Mouse (Mus musculus) erythroblast, embryonic 14.5 days (primary cell): Measurements from ENCODE around the gene Khk. TPM values are rescaled to one million over a fixed set of nuclear protein-coding genes. Genes with fewer than 3 reads are reported as not detected.
"Not testable (repeated sequence)": the region's sequence is repeated elsewhere in the genome, so short reads cannot be mapped to it uniquely, and the experiment has no call there.

Experiments used
- H3K27me3 ChIP-seq: 2 replicates; pipeline ENCODE4 v1.6.1; 2012; ENCODE audit warnings: inconsistent platforms; ENCODE audit not compliant: control insufficient read depth
- H3K36me3 ChIP-seq: 2 replicates; pipeline ENCODE4 v1.6.1; 2012; ENCODE audit warnings: mild to moderate bottlenecking, inconsistent platforms; ENCODE audit not compliant: control insufficient read depth
- H3K4me1 ChIP-seq: 2 replicates; pipeline ENCODE4 v1.6.1; 2012; ENCODE audit warnings: inconsistent platforms; ENCODE audit not compliant: control insufficient read depth
- H3K4me3 ChIP-seq: replicated peaks from 2 replicates; pipeline ENCODE3; 2012; ENCODE audit warnings: moderate library complexity, mild to moderate bottlenecking, inconsistent platforms
- H3K9me3 ChIP-seq: 2 replicates; pipeline ENCODE4 v1.6.1; 2012; ENCODE audit warnings: low read length, inconsistent platforms, mixed read lengths; ENCODE audit not compliant: control insufficient read depth
- GATA1 ChIP-seq: IDR thresholded peaks from 2 replicates; pipeline ENCODE4 v1.6.1; 2012; ENCODE audit warnings: low read length, inconsistent platforms, mixed read lengths
- TAL1 ChIP-seq: IDR thresholded peaks from 3 replicates; pipeline ENCODE4 v1.6.1; 2012; ENCODE audit warnings: low read length, inconsistent platforms, mixed read lengths
- polyA plus RNA-seq: library from polyadenylated mRNA; stranded (reverse); fragments of >175 nt; gene quantifications from 2 replicates; pipeline ENCODE4 v1.2.3, GENCODE M21; 2012

Khk gene
- 1.8 and 2.6 TPM in 2 replicates for polyA plus RNA-seq

DNA sequence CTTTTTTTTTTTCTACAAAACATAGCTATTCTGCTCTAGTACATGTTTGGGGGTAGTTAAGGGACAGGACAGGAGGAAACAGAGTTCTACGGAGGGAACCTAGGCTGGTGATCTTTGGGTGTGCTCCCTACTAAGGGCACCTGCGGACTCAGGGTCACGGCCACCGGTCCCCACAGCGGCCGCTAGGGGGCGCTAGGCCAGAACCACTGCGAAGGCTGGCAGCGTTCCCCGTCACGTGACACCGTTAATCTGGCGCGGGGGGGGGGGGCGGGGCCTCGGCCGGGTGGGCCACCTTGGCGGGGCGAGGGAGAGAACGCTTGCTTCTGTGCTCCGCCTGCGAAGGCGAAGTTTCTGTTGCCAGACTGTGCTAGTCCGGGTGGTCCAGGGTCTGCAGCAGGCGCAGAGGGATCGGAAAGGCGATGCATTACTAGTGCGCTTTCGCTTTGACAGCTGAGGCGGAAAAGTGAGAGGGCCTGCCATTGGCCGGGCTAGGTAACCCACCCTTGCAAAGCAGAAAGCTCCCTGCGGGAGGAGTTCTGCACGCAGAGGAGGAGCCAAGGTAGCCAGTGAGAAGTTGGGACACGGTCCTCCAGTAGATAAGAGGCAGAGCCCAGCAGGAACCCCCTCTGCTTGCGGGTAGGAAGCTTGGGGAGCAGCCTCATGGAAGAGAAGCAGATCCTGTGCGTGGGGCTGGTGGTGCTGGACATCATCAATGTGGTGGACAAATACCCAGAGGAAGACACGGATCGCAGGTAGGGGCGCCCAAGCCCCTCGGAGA lies at the start of gene Khk:
TSS of gene Khk (plus strand) at position 176 of the 778 bp plus-strand sequence.
- Histone ChIP-seq H3K4me1 (peaks cover 44% of the 10 kb centered on the region), H3K4me3 (peak within 1 kb of the TSS; percentile 67), H3K9me3 (no peaks in the 10 kb centered on the region), H3K27me3 (no peaks in the 10 kb centered on the region), H3K36me3 (peaks cover 36% of the 10 kb centered on the region)
- TF ChIP-seq TAL1: no peak
- peak; percentile 35; the same call in 1 of the 2 replicates for TF ChIP-seq GATA1

DNA sequence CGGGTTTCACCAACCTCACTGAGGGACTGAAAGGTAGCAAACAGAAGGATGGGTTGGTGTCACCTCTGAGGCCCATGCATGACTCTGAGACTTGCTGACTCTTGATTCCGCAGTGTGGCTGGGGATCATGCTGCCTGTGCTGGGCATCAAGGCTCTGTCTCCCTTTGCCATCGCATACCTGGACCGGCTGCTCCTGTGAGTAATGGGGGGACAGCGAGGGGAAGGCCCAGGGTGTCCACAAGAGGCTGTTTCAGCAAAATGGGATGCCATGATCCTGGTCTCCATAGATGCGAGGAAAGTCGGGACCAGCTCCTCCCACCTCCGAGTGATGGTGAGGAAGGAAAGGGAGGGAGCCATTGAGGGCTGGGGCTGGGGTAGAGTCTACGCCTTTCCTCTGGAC lies 48.7 kb upstream of the Khk start:
- peaks cover 21% of the 10 kb centered on the region for H3K4me1 ChIP-seq
- peaks cover 68% of the 10 kb centered on the region for H3K36me3 ChIP-seq
- no peaks in the 10 kb centered on the region for H3K9me3 ChIP-seq
- TF ChIP-seq TAL1 (no peak), GATA1 (no peak)
- no peaks in the 10 kb centered on the region for H3K27me3 ChIP-seq
- no peak overlapping the region for H3K4me3 ChIP-seq

GRCm38 (mm10) chr5:30874365-30874764 lies 46.9 kb upstream of the Khk start:
- peaks cover 74% of the 10 kb centered on the region for H3K36me3 ChIP-seq
- no peaks in the 10 kb centered on the region for H3K27me3 ChIP-seq
- no peak for TF ChIP-seq GATA1
- TF ChIP-seq TAL1: no peak
- no peak overlapping the region for H3K4me3 ChIP-seq
- H3K9me3 ChIP-seq: no peaks in the 10 kb centered on the region
- peaks cover 11% of the 10 kb centered on the region for H3K4me1 ChIP-seq

DNA sequence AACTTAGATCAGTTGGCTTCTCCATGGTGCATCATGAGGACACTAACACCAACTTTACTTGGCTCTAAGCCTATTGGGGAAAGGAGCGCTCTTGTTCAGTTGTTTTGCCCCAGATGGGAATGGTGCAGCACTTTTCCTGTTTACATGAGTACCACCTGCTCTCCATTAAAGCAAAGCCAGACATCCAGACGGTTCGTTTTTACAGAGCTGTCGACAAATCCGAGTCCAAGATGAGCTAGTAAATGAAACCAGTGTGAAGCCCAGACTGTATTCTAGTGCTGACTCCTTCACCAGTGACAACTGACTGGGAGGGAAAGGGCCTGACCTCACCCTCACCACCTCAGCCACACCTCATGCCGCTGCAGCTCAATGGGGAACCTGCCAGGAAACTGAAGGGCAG lies 42.6 kb upstream of the Khk start:
- no peak for TF ChIP-seq GATA1
- no peak for TF ChIP-seq TAL1
- Histone ChIP-seq H3K27me3 (no peaks in the 10 kb centered on the region), H3K4me3 (no peak overlapping the region), H3K36me3 (peaks cover 44% of the 10 kb centered on the region), H3K4me1 (no peaks in the 10 kb centered on the region), H3K9me3 (no peaks in the 10 kb centered on the region)

- TF ChIP-seq TAL1 (no peak), GATA1 (no peak)
- Histone ChIP-seq H3K4me1 (no peaks in the 10 kb centered on the region), H3K4me3 (no peak overlapping the region), H3K9me3 (no peaks in the 10 kb centered on the region), H3K36me3 (peaks cover 36% of the 10 kb centered on the region), H3K27me3 (no peaks in the 10 kb centered on the region)
These were observed 41.8 kb upstream of the Khk start for GRCm38 (mm10) chr5:30879347-30879943.

- Histone ChIP-seq H3K36me3 (peaks cover 12% of the 10 kb centered on the region), H3K4me1 (peaks cover 15% of the 10 kb centered on the region)
- H3K27me3 ChIP-seq, H3K4me3 ChIP-seq, H3K9me3 ChIP-seq: not testable (repeated sequence)
These were observed 39.4 kb upstream of the Khk start for GRCm38 (mm10) chr5:30881839-30882238.

DNA sequence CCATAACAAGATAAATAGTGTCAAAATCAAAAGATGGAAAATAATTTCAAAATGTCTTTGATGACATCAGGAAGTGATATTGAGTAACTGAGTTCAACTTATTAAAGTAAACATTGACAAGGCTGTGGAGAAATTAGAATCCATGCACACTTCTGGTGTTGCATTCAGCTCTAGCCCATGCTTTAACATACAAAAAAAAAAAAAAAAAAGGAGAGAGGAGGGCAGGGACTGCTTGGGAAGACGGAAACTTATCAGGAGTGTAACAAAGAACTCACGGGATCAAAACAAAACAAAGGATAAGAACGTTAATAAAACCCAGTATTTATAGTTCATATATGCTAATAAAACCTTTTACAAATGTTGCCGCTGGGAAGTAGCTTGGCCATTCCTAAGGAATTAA lies 35.0 kb upstream of the Khk start:
- TF ChIP-seq TAL1 (no peak), GATA1 (no peak)
- Histone ChIP-seq H3K36me3 (peaks cover 7% of the 10 kb centered on the region), H3K4me1 (peaks cover 54% of the 10 kb centered on the region), H3K27me3 (no peaks in the 10 kb centered on the region), H3K4me3 (peak overlapping the region; percentile 94), H3K9me3 (no peaks in the 10 kb centered on the region)

GRCm38 (mm10) chr5:30886731-30887130 lies 34.5 kb upstream of the Khk start:
- peaks cover 54% of the 10 kb centered on the region for H3K4me1 ChIP-seq
- peak overlapping the region; percentile 94 for H3K4me3 ChIP-seq

DNA sequence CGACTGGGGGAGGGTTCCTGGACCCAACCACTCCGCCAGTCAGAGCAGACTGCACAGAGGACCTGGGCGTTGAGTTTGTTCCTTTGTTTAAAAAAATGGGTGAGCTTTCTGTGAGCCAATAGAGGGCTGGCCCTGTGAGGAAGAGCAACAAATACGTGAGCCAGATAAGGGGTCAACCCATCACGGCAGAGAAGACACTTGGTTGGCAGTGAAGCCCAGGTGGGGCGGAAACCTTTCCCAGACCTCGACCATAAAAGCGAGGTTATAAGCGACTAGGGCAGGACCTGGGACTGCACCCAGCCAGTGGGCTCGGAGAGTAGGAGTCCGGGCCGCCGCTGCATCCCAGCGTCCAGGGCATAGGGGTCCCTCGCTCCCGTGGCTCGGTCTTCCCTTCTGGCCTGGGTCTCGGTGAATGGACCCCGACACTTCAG lies 33.9 kb upstream of the Khk start:
- peak overlapping the region; percentile 94 for H3K4me3 ChIP-seq
- TF ChIP-seq TAL1 (no peak), GATA1 (peak; percentile 55; the same call in 1 of the 2 replicates)
- H3K9me3 ChIP-seq: no peaks in the 10 kb centered on the region
- peaks cover 54% of the 10 kb centered on the region for H3K4me1 ChIP-seq
- peaks cover 18% of the 10 kb centered on the region for H3K36me3 ChIP-seq
- no peaks in the 10 kb centered on the region for H3K27me3 ChIP-seq

More at GRCm38 (mm10) chr5:30886731-30887130, 34.5 kb upstream of the Khk start:
- Histone ChIP-seq H3K27me3 (no peaks in the 10 kb centered on the region), H3K9me3 (no peaks in the 10 kb centered on the region), H3K36me3 (peaks cover 12% of the 10 kb centered on the region)
- TF ChIP-seq GATA1 (no peak), TAL1 (no peak)
